Mouse (Mus musculus): Measurements from ENCODE around the gene Iqschfp. TPM values are rescaled to one million over a fixed set of nuclear protein-coding genes. Genes with fewer than 3 reads are reported as not detected.
A peak's percentile ranks its signal among the peaks of the same experiment; 100 is the strongest.

Iqschfp gene
- polyA plus RNA-seq, 1 experiment: 7.6 TPM

GRCm38 (mm10) chr3:68484561-68484960 lies 592.5 kb downstream of the Iqschfp start:
- TF ChIP-seq CTCF (IDR thresholded peaks at IDR 0.05; ENCODE audit: borderline replicate concordance, extremely low read depth, insufficient read depth, insufficient read length) (peak; percentile 5; the same call in 1 of the 2 replicates), POLR2A (IDR thresholded peaks at IDR 0.05; ENCODE audit: borderline replicate concordance, extremely low read depth, insufficient read depth, insufficient read length, poor library complexity, severe bottlenecking) (no peak)
- DNase-seq (ENCODE audit: low read depth): no peak

- TF ChIP-seq CTCF (IDR thresholded peaks at IDR 0.05; ENCODE audit: borderline replicate concordance, extremely low read depth, insufficient read depth, insufficient read length) (no peak), POLR2A (IDR thresholded peaks at IDR 0.05; ENCODE audit: borderline replicate concordance, extremely low read depth, insufficient read depth, insufficient read length, poor library complexity, severe bottlenecking) (no peak)
- no peak for DNase-seq (ENCODE audit: low read depth)
Measured at GRCm38 (mm10) chr3:68487621-68488020, 595.6 kb downstream of the Iqschfp start.

GRCm38 (mm10) chr3:68488316-68488715 lies 596.3 kb downstream of the Iqschfp start:
- DNase-seq (ENCODE audit: low read depth): no peak
- TF ChIP-seq POLR2A (IDR thresholded peaks at IDR 0.05; ENCODE audit: borderline replicate concordance, extremely low read depth, insufficient read depth, insufficient read length, poor library complexity, severe bottlenecking) (no peak), CTCF (IDR thresholded peaks at IDR 0.05; ENCODE audit: borderline replicate concordance, extremely low read depth, insufficient read depth, insufficient read length) (no peak)

- TF ChIP-seq CTCF (IDR thresholded peaks at IDR 0.05; ENCODE audit: borderline replicate concordance, extremely low read depth, insufficient read depth, insufficient read length): no peak
- TF ChIP-seq POLR2A (IDR thresholded peaks at IDR 0.05; ENCODE audit: borderline replicate concordance, extremely low read depth, insufficient read depth, insufficient read length, poor library complexity, severe bottlenecking): no peak
- no peak for DNase-seq (ENCODE audit: low read depth)
Measured at GRCm38 (mm10) chr3:68491516-68491915, 599.5 kb downstream of the Iqschfp start.

- DNase-seq (ENCODE audit: low read depth): no peak
- no peak for TF ChIP-seq POLR2A (IDR thresholded peaks at IDR 0.05; ENCODE audit: borderline replicate concordance, extremely low read depth, insufficient read depth, insufficient read length, poor library complexity, severe bottlenecking)
- no peak for TF ChIP-seq CTCF (IDR thresholded peaks at IDR 0.05; ENCODE audit: borderline replicate concordance, extremely low read depth, insufficient read depth, insufficient read length)
Measured at GRCm38 (mm10) chr3:68492066-68492465, 600.0 kb downstream of the Iqschfp start.

- DNase-seq (ENCODE audit: low read depth): no peak
- TF ChIP-seq CTCF (IDR thresholded peaks at IDR 0.05; ENCODE audit: borderline replicate concordance, extremely low read depth, insufficient read depth, insufficient read length) (no peak), POLR2A (IDR thresholded peaks at IDR 0.05; ENCODE audit: borderline replicate concordance, extremely low read depth, insufficient read depth, insufficient read length, poor library complexity, severe bottlenecking) (no peak)
Measured at GRCm38 (mm10) chr3:68492513-68492912, 600.5 kb downstream of the Iqschfp start.

GRCm38 (mm10) chr3:68493170-68493585 lies 601.1 kb downstream of the Iqschfp start:
- peak; percentile 45 for DNase-seq (ENCODE audit: low read depth)
- TF ChIP-seq CTCF (IDR thresholded peaks at IDR 0.05; ENCODE audit: borderline replicate concordance, extremely low read depth, insufficient read depth, insufficient read length) (no peak), POLR2A (IDR thresholded peaks at IDR 0.05; ENCODE audit: borderline replicate concordance, extremely low read depth, insufficient read depth, insufficient read length, poor library complexity, severe bottlenecking) (no peak)

- peak; percentile 88 for DNase-seq (ENCODE audit: low read depth)
- TF ChIP-seq POLR2A (IDR thresholded peaks at IDR 0.05; ENCODE audit: borderline replicate concordance, extremely low read depth, insufficient read depth, insufficient read length, poor library complexity, severe bottlenecking) (no peak), CTCF (IDR thresholded peaks at IDR 0.05; ENCODE audit: borderline replicate concordance, extremely low read depth, insufficient read depth, insufficient read length) (no peak)
Measured at GRCm38 (mm10) chr3:68493586-68494295, 601.7 kb downstream of the Iqschfp start.

GRCm38 (mm10) chr3:68494296-68495095 lies 602.5 kb downstream of the Iqschfp start:
- TF ChIP-seq CTCF (IDR thresholded peaks at IDR 0.05; ENCODE audit: borderline replicate concordance, extremely low read depth, insufficient read depth, insufficient read length): no peak
- TF ChIP-seq POLR2A (IDR thresholded peaks at IDR 0.05; ENCODE audit: borderline replicate concordance, extremely low read depth, insufficient read depth, insufficient read length, poor library complexity, severe bottlenecking): no peak
- DNase-seq (ENCODE audit: low read depth): peak; percentile 63

- TF ChIP-seq POLR2A (IDR thresholded peaks at IDR 0.05; ENCODE audit: borderline replicate concordance, extremely low read depth, insufficient read depth, insufficient read length, poor library complexity, severe bottlenecking): no peak
- TF ChIP-seq CTCF (IDR thresholded peaks at IDR 0.05; ENCODE audit: borderline replicate concordance, extremely low read depth, insufficient read depth, insufficient read length): no peak
- peak; percentile 66 for DNase-seq (ENCODE audit: low read depth)
Measured at GRCm38 (mm10) chr3:68495096-68495735, 603.2 kb downstream of the Iqschfp start.

GRCm38 (mm10) chr3:68495736-68496242 lies 603.8 kb downstream of the Iqschfp start:
- peak; percentile 74 for DNase-seq (ENCODE audit: low read depth)
- TF ChIP-seq POLR2A (IDR thresholded peaks at IDR 0.05; ENCODE audit: borderline replicate concordance, extremely low read depth, insufficient read depth, insufficient read length, poor library complexity, severe bottlenecking): no peak
- TF ChIP-seq CTCF (IDR thresholded peaks at IDR 0.05; ENCODE audit: borderline replicate concordance, extremely low read depth, insufficient read depth, insufficient read length): no peak

Data from brain, embryonic 14.5 days (tissue).